Mouse (Mus musculus) retina, embryonic 14.5 days (tissue): ENCODE measurements around the gene Rpa1.
A peak's percentile ranks its signal among the peaks of the same experiment; 100 is the strongest.

Experiments used
- DNase-seq: peaks from one replicate; pipeline ENCODE4 v3.0.0-alpha.2; 2015; ENCODE audit warnings: low spot score

Gene Rpa1

DNA sequence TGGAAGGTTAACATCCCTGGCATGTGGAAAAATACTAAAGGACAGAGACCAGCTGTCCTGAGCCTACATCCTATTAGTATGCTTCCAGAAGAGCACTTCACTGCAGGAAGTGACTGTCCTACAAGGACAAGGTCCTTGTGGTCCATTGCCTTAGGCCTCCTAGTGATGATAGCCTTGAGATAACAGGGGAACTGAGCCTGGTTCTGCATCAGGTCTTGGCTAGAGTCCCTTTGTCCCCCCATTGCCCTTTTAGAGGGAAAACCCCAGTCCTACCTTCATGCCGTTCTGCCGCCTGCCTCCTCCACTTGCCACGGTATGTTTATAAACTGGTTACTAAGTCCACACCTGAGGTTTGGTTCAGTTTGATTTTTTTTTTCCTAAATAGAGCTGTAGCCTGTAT, 85.9 kb downstream of the Rpa1 start:
- DNase-seq, result no peak

DNA sequence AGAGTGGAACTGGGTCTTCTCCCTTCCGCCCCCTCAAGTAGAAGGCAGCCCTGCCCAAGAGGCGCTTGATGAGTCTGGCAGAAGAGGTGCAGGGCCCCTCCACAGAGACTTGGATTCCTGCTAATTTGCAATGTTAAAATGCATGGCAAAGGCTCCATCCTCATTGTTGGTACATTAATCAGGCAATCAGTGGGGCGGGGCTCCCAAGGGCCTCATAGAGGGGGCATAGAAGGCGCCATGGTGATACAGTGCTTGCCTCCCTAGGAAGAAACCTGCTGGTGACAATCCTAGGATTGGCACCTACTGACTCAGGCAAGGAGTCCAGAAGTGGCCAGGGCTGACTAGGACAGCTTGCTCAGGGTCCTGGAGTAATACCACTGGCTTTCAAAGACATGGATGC, 86.4 kb downstream of the Rpa1 start:
- DNase-seq, result no peak

DNA sequence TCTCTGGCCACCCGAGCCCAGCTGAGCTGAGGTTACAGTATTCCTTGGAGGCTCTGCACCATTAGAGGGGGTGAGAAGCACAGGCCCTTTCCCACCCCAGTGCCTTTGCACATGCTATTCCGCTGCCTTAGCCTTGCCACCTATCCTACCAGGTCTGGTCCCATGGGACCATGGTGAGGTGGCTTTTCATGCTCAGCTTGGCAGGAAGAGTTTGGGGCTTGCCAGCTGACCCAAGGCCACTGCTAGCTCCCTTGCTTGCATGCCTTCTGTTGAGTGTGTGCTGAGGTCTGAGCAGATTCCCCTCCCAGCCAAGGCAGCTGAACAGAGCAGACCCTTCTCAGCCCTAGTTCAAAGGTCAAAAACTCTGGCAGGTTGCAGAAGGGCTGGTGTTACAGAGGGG, 87.1 kb downstream of the Rpa1 start:
- DNase-seq, result no peak

DNA sequence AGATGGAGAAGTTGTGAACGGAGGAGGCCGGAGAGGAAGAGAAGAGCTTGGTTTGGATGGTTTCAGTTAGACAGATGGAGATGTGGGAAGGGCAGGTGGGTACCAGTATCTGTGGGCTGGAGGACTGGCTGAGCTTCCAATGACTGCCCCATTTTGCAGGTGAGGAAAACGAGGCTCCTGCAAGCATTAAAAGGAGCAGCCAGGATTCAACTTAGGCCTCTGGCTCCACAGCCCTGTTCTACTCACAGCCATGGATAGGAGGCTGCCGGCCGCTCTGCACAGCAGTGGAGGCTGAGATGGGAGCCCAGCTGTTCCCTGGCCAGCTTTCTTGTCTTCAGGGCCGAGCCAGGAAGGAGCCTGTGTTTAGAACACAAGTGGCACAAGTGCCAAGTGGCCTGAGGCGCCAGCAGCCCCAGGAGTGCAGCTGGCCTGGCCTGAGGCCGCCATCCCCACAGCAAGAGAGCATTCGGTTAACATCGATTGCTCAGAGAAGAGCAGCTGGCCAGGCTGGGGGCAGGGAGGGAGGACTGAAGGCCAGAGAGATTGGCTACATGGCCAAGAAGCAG, 88.0 kb downstream of the Rpa1 start:
- peak; percentile 65 for DNase-seq

DNA sequence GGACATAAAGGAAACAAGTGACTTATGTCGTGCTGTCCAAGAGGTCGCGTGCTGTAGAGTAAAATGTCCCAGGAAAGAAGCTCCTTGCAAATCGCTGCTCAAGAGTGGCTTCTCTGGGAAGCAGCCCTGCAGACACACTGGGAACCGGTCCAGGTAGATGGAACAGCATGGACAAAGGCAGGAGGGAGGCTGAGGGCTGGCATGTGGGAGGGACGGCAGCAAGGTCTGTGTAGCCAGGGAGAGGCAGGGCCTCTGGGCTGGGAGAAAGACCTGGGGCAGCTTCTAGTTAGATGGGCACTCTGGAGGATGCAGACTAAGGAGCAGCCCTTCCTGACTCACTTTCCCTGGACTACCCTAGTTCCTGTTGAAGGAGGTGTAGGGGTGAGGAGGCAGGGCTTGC, 88.7 kb downstream of the Rpa1 start:
- no peak for DNase-seq

DNA sequence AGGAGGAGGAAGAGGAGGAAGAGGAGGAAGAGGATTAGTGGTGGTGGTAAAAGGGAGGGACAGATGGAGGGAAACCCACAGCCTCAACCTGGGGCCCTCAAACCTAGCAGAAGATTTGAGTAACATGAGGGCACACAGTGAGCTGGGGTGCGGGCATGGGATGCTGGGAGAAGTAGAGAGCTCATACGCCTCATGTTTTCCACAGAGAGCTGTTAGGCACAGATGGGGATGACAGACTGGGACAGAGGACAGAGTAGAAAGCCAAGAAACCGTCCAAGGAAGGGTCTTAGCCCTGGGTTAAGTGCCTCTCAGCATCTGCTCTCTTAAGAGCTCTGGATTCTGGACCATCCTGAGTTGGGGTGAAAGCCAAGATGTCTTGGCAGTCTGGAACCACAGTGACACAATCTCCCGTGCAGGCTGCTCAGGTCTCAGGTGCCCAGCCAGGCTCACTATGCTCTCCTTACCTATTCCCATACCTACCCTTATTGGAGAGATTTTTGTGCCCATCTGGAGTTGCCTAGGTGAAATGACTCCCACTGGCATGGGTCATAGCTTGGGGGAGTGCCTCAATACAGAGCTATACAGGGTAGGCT, 91.0 kb downstream of the Rpa1 start:
- no peak for DNase-seq

DNA sequence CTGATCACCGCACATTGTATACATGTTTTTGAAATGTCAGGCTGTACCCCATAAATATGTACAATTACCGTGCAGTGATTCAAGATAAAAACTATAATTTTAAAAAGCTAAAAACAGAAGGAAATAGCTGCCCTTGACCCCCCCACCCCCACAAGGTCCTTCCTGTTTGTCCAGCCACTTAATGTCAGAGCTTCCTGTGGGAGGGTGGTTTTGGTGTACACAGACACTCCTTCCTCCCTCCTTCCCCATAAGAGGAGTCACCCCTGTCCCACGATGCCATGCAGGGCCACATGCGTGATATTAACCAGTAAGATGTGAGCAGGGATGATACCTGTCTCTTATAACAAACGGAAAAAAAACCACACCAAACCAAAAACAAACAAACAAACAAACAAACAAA, 92.8 kb downstream of the Rpa1 start:
- no peak for DNase-seq

- DNase-seq, result no peak
Measured at GRCm38 (mm10) chr11:75254252-75254912, 93.7 kb downstream of the Rpa1 start.

DNA sequence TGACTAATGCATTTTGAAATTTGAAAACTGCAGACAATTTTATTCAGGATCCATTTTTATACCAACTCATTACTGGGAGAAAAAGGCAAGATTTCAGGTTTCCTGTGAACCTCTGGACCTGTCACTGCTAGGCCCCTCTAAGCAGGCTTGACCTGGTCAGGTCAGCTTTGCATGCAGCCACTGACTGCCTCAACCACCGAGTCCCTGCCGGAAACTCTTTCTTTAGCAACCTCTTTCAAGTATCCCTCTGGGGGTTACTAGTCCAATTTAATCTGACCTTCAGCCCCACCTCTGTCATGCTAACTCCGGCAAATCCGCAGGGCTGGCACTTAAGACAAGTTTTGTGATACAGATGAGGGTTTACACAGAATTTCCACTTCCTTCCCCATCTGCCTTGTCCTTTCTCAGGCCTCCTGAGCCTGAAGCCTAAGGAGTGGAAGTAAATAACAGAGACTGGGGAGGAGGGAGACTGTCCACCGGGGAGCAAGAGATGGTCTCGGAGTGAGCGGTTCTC, 96.5 kb downstream of the Rpa1 start:
- no peak for DNase-seq

GRCm38 (mm10) chr11:75251006-75251512, 97.1 kb downstream of the Rpa1 start:
- no peak for DNase-seq

DNA sequence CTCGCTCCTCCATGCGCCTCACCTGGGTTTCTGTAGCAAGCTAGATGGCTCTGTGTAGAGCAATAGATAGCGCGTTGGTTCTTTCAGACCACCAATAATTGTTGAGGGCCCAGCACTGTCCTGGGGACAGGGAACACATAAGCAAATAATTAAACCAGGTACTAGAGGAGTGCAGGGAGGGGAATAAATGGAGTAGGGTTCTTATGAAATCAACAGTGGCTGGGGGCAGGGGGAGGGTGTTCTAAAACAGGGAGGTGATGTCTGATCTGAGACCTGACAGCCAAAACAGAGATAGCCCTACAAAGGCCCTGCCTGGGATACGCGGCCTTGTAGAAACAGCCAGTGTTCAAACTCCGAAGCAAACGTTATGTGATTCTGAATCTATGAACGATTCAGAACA, 98.5 kb downstream of the Rpa1 start:
- DNase-seq, result no peak
